Mouse (Mus musculus): ENCODE results near the gene Psmg4.

DNA sequence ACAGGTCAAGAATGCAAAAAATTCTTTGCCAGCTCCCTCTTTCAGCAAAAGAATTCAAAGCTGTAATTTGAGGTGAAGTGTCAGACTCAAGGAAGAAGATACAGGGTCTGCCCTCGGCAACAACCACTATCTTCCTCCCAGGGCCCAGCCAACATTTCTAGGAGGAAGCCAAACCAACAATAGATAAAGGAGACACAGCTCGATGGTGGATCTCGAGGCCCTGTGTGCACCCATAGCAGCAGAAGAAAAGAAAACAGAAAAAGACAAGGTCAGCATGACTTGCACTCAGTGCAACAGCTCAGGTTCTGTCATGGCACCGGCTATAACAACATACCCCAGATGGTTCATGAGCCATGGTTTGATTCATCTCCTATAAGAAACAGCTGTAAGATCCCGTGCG lies 46.3 kb upstream of the Psmg4 start:
- TF ChIP-seq CTCF (IDR thresholded peaks at IDR 0.05; ENCODE audit: extremely low read depth, insufficient read length, insufficient replicate concordance, low read depth, low read length) (no peak), POLR2A (IDR thresholded peaks at IDR 0.05; ENCODE audit: low read depth, low read length) (no peak)
